Mouse (Mus musculus) lung, postnatal 10 days (tissue): ENCODE measurements at regions not wholly inside any gene's neighbourhood (a gene's known extent, or its start where the extent isn't known, plus 50 kb on each side); places are given as distances from the start of the nearest gene placed in this dataset.

Source experiments
- DNase-seq: peaks from one replicate; pipeline ENCODE4 v3.0.0; 2021

GRCm38 (mm10) chr2:52804106-52804825 is 53.4 kb upstream of the Fmnl2 start:
- DNase-seq, result peak; percentile 57

GRCm38 (mm10) chr2:52804826-52805149 is 52.9 kb upstream of the Fmnl2 start:
- DNase-seq, result no peak

GRCm38 (mm10) chr2:52807826-52808225 is 49.8 kb upstream of the Fmnl2 start:
- no peak for DNase-seq
